Mouse (Mus musculus): ENCODE results near the gene Klk1.
"Not testable (repeated sequence)": the region's sequence is repeated elsewhere in the genome, so short reads cannot be mapped to it uniquely, and the experiment has no call there.

GRCm38 (mm10) chr7:44186516-44186915 is 38.6 kb upstream of the Klk1 start:
- TF ChIP-seq EP300 (optimal IDR thresholded peaks at IDR 0.05); CTCF (IDR thresholded peaks at IDR 0.05; ENCODE audit: low read depth): not testable (repeated sequence)
